ENCODE assay signal across 26 mouse cellular contexts in the genomic region with DNA sequence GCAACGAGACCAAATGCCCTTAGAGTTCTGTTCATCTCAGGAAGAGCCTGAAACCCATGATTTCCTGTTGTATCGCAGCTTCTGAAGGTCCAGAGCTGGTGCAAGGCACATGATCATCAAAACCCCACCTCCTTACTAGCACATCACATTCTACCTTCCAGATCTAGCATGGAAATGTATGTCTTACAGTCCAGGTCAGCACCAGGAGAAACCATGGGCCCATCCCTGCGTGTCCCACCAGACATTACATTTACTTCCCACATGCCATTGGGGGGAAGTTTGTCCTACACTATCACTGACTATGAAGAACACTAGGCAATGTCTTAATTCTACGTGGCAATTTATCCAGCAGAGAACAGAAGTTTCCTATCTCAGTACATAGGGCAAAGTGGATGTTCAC.
DNase-seq lines count a peak whose midpoint lies in the region; ATAC-seq lines count a peak whose summit lies in the region.
"Had no signal": no experiment of that assay in that cellular context is flagged by ENCODE, and none has a peak within 500 bp of the region (broad histone marks: within the 10 kb centered on the region; RNA-seq: fewer than 3 reads in every experiment).

No protein-coding gene starts in this region.

- no peak overlapping the region for H3K4me3 ChIP-seq in heart, embryonic 10.5 days
- H3K4me3 ChIP-seq in megakaryocyte, embryonic 14.5 days (replicated peaks) = peak overlapping the region; percentile 20
- H3K4me3 ChIP-seq: embryonic facial prominence, embryonic 13.5 days; embryonic facial prominence, embryonic 15.5 days; erythroblast, embryonic 14.5 days; forebrain, embryonic 10.5 days; forebrain, embryonic 12.5 days had no signal

- H3K27me3 ChIP-seq in heart, embryonic 10.5 days (ENCODE audit: insufficient read depth, poor library complexity, severe bottlenecking) = no peaks in the 10 kb centered on the region
- H3K27me3 ChIP-seq in megakaryocyte, embryonic 14.5 days (replicated peaks) = no peaks in the 10 kb centered on the region
- H3K27me3 ChIP-seq: CH12.LX; embryonic facial prominence, embryonic 13.5 days; embryonic facial prominence, embryonic 15.5 days; forebrain, embryonic 12.5 days; Patski had no signal

- no peaks in the 10 kb centered on the region for H3K9me3 ChIP-seq in heart, embryonic 10.5 days
- H3K9me3 ChIP-seq in megakaryocyte, embryonic 14.5 days = no peaks in the 10 kb centered on the region
- H3K9me3 ChIP-seq: embryonic facial prominence, embryonic 13.5 days; embryonic facial prominence, embryonic 15.5 days; forebrain, embryonic 10.5 days; forebrain, embryonic 12.5 days; G1E had no signal

- no peak overlapping the region for H3K27ac ChIP-seq in heart, embryonic 10.5 days
- H3K27ac ChIP-seq: embryonic facial prominence, embryonic 13.5 days; embryonic facial prominence, embryonic 15.5 days; forebrain, embryonic 10.5 days; forebrain, embryonic 12.5 days had no signal

- H3K36me3 ChIP-seq in heart, embryonic 10.5 days = no peaks in the 10 kb centered on the region
- H3K36me3 ChIP-seq in megakaryocyte, embryonic 14.5 days (replicated peaks; ENCODE audit: low read length) = no peaks in the 10 kb centered on the region
- H3K36me3 ChIP-seq: embryonic facial prominence, embryonic 13.5 days; embryonic facial prominence, embryonic 15.5 days; forebrain, embryonic 10.5 days; forebrain, embryonic 12.5 days; G1E had no signal

- no peaks in the 10 kb centered on the region for H3K4me1 ChIP-seq in heart, embryonic 10.5 days
- H3K4me1 ChIP-seq in megakaryocyte, embryonic 14.5 days = peaks cover 18% of the 10 kb centered on the region
- H3K4me1 ChIP-seq: embryonic facial prominence, embryonic 13.5 days; forebrain, embryonic 12.5 days had no signal

- DNase-seq in heart, embryonic 10.5 days (ENCODE audit: low spot score) = peak; percentile 58
- DNase-seq in heart, postnatal 4 days = no peak
- DNase-seq in embryo, embryonic 9.5 days (ENCODE audit: extremely low spot score) = no peak
- DNase-seq: adrenal gland, adult 8-10 months; adrenal gland, postnatal 14 days; adrenal gland, postnatal 36 days; B cell, adult 2 months; cerebellum, adult 11-12 months; cerebellum, adult 2 months; cerebellum, adult 9-10 months; cerebellum, postnatal 10 days; cerebellum, postnatal 25 days had no signal

- ATAC-seq in megakaryocyte, adult 5-6 weeks (ENCODE audit: poor library complexity, severe bottlenecking) = no peak
- ATAC-seq: activated CD4-positive, CD25-positive, alpha-beta regulatory T cell, adult 4 months; CD4-positive, CD25-positive, alpha-beta regulatory T cell, adult 4 months; forebrain, embryonic 14.5 days; forebrain, embryonic 16.5 days; Patski had no signal

- 84% methylated on average over 4 of the region's 4 CpGs for WGBS in heart, embryonic 10.5 days
